Mouse (Mus musculus): Measurements from ENCODE around the gene Dpm2. TPM values are rescaled to one million over a fixed set of nuclear protein-coding genes. Genes with fewer than 3 reads are reported as not detected.

Gene Dpm2
- polyA plus RNA-seq, 1 experiment from 2014 or later = 141 TPM

- 54% methylated on average over 9 of the region's 9 CpGs for WGBS
- H3K9me3 ChIP-seq (ENCODE audit: control insufficient read depth, low read length) = no peaks in the 10 kb centered on the region
- H3K4me2 ChIP-seq (replicated peaks) = peak overlapping the region; percentile 51
- DNase-seq (ENCODE audit: low spot score) (no peak), ATAC-seq (ENCODE audit: low FRiP score) (no peak)
- H3K27me3 ChIP-seq (ENCODE audit: control insufficient read depth, insufficient read depth, low read length) = no peaks in the 10 kb centered on the region
- H3K9ac ChIP-seq = peak overlapping the region; percentile 61
- no peaks in the 10 kb centered on the region for H3K36me3 ChIP-seq (replicated peaks; ENCODE audit: control insufficient read depth, insufficient read depth)
- peaks cover 27% of the 10 kb centered on the region for H3K4me1 ChIP-seq (replicated peaks; ENCODE audit: control insufficient read depth, insufficient read depth, low read length)
- peak overlapping the region; percentile 43 for H3K4me3 ChIP-seq (replicated peaks; ENCODE audit: low read length)
- H3K27ac ChIP-seq = no peak overlapping the region
These were observed 17.2 kb downstream of the Dpm2 start for GRCm38 (mm10) chr2:32587731-32588321.

- no peak overlapping the region for H3K4me3 ChIP-seq (replicated peaks; ENCODE audit: low read length)
- ATAC-seq (ENCODE audit: low FRiP score) (no peak), DNase-seq (ENCODE audit: low spot score) (no peak)
- H3K27me3 ChIP-seq (ENCODE audit: control insufficient read depth, insufficient read depth, low read length) = no peaks in the 10 kb centered on the region
- H3K4me2 ChIP-seq (replicated peaks) = no peak overlapping the region
- H3K27ac ChIP-seq = no peak overlapping the region
- H3K9ac ChIP-seq = no peak overlapping the region
- peaks cover 27% of the 10 kb centered on the region for H3K4me1 ChIP-seq (replicated peaks; ENCODE audit: control insufficient read depth, insufficient read depth, low read length)
- no peaks in the 10 kb centered on the region for H3K9me3 ChIP-seq (ENCODE audit: control insufficient read depth, low read length)
- no peaks in the 10 kb centered on the region for H3K36me3 ChIP-seq (replicated peaks; ENCODE audit: control insufficient read depth, insufficient read depth)
- WGBS = 62% methylated on average over 11 of the region's 11 CpGs
These were observed 18.6 kb downstream of the Dpm2 start for GRCm38 (mm10) chr2:32589213-32589795.

DNA sequence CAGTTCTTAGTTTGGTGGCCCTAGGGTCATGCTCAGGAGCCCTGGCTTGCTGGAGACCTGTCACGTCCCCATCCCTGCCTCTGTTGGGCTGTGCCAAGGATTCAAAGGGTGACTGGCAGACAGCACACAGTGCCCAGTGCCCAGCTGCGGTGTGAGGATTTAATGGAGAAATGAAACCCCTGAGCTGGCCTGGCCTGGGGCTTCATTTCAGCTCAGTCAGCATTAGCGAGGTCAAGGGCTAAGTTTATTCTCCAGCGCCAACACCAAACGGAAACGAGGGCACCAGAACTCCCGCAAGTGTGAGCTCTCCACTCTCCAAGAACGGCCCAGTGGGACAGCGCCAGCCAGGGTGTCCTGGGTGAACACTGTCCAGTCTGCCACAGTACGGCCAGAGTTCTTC, 19.6 kb downstream of the Dpm2 start:
- no peak for ATAC-seq (ENCODE audit: low FRiP score)
- Histone ChIP-seq H3K27me3 (ENCODE audit: control insufficient read depth, insufficient read depth, low read length) (no peaks in the 10 kb centered on the region), H3K9ac (no peak overlapping the region), H3K36me3 (replicated peaks; ENCODE audit: control insufficient read depth, insufficient read depth) (peaks cover 6% of the 10 kb centered on the region), H3K4me2 (replicated peaks) (no peak overlapping the region), H3K9me3 (ENCODE audit: control insufficient read depth, low read length) (no peaks in the 10 kb centered on the region), H3K4me1 (replicated peaks; ENCODE audit: control insufficient read depth, insufficient read depth, low read length) (peaks cover 27% of the 10 kb centered on the region), H3K4me3 (replicated peaks; ENCODE audit: low read length) (no peak overlapping the region), H3K27ac (no peak overlapping the region)
- no peak for DNase-seq (ENCODE audit: low spot score)
- WGBS = 74% methylated on average over 10 of the region's 10 CpGs

DNA sequence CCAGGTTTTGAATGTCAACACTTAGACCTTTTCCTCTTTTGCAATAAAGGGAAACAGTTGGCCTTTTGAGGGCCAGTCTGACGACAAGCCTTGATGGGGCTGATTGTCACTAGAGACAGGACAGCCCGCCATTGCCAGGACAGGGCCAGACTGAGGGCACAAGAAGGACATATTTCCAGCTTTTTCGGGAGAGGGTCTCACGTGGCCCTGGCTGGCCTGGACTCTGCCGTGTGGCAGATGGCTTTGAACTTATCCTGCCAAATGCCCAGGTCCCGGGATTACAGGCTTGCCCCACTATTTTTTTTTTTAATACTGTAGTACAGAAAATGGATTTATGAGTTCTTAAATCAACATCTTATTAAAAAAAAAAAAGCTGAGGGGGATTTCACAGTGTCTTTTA, 20.6 kb downstream of the Dpm2 start:
- H3K27ac ChIP-seq = no peak overlapping the region
- 86% methylated on average over 6 of the region's 6 CpGs for WGBS
- ATAC-seq (ENCODE audit: low FRiP score) (no peak), DNase-seq (ENCODE audit: low spot score) (no peak)
- H3K4me3 ChIP-seq (replicated peaks; ENCODE audit: low read length) = no peak overlapping the region
- peaks cover 13% of the 10 kb centered on the region for H3K36me3 ChIP-seq (replicated peaks; ENCODE audit: control insufficient read depth, insufficient read depth)
- H3K4me2 ChIP-seq (replicated peaks) = no peak overlapping the region
- H3K4me1 ChIP-seq (replicated peaks; ENCODE audit: control insufficient read depth, insufficient read depth, low read length) = peaks cover 27% of the 10 kb centered on the region
- no peaks in the 10 kb centered on the region for H3K27me3 ChIP-seq (ENCODE audit: control insufficient read depth, insufficient read depth, low read length)
- no peaks in the 10 kb centered on the region for H3K9me3 ChIP-seq (ENCODE audit: control insufficient read depth, low read length)
- H3K9ac ChIP-seq = no peak overlapping the region

- Histone ChIP-seq H3K4me2 (replicated peaks) (no peak overlapping the region), H3K4me1 (replicated peaks; ENCODE audit: control insufficient read depth, insufficient read depth, low read length) (no peaks in the 10 kb centered on the region), H3K9ac (no peak overlapping the region), H3K9me3 (ENCODE audit: control insufficient read depth, low read length) (no peaks in the 10 kb centered on the region), H3K27ac (no peak overlapping the region), H3K27me3 (ENCODE audit: control insufficient read depth, insufficient read depth, low read length) (no peaks in the 10 kb centered on the region), H3K36me3 (replicated peaks; ENCODE audit: control insufficient read depth, insufficient read depth) (peaks cover 13% of the 10 kb centered on the region), H3K4me3 (replicated peaks; ENCODE audit: low read length) (no peak overlapping the region)
- DNase-seq (ENCODE audit: low spot score) = no peak
- 79% methylated on average over 13 of the region's 13 CpGs for WGBS
- ATAC-seq (ENCODE audit: low FRiP score) = no peak
These were observed 26.1 kb downstream of the Dpm2 start for GRCm38 (mm10) chr2:32596725-32597124.

DNA sequence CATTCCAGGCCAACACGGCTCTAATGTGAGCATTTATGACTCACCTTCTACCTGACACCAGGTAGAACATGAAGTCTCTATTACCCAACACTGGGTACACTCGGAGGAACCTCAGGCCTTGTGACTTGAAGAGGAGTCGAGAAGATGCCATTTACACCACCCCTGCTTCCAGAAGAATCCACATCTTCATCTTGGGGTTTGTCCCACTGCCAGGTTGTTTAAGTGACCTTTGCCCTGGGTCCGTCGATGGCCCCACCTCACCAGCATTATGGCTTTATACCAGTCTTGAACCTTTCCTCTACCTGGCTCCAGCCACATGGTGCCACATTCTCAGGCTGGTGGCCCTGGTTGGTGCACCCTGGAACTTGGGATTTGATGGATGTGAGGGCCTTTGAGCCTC, 26.6 kb downstream of the Dpm2 start:
- ATAC-seq (ENCODE audit: low FRiP score) (no peak), DNase-seq (ENCODE audit: low spot score) (no peak)
- no peaks in the 10 kb centered on the region for H3K27me3 ChIP-seq (ENCODE audit: control insufficient read depth, insufficient read depth, low read length)
- H3K4me3 ChIP-seq (replicated peaks; ENCODE audit: low read length) = no peak overlapping the region
- no peak overlapping the region for H3K27ac ChIP-seq
- H3K9me3 ChIP-seq (ENCODE audit: control insufficient read depth, low read length) = no peaks in the 10 kb centered on the region
- H3K4me2 ChIP-seq (replicated peaks) = no peak overlapping the region
- H3K36me3 ChIP-seq (replicated peaks; ENCODE audit: control insufficient read depth, insufficient read depth) = peaks cover 13% of the 10 kb centered on the region
- WGBS = 90% methylated on average over 5 of the region's 5 CpGs
- H3K4me1 ChIP-seq (replicated peaks; ENCODE audit: control insufficient read depth, insufficient read depth, low read length) = no peaks in the 10 kb centered on the region
- H3K9ac ChIP-seq = no peak overlapping the region

DNA sequence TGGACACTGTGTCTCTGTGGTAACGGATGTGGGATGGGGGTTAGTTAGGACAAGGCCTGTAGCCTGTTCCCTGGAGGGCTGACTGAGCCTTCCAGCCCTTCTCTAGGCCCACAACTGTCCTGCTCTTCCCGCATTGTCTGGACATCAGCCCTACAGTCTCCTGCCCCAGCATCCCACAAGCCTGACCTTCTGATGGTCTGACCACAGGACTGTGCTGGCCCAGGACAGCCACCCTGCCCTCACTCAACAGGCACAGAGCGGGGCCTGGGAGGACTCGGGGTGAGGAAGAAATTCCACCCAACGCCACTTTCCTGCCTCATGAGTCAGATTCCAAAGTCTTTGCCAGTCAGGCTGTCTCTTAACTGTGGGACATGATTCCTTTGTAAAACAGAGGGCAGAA, 27.0 kb downstream of the Dpm2 start:
- no peaks in the 10 kb centered on the region for H3K9me3 ChIP-seq (ENCODE audit: control insufficient read depth, low read length)
- no peak overlapping the region for H3K27ac ChIP-seq
- no peaks in the 10 kb centered on the region for H3K4me1 ChIP-seq (replicated peaks; ENCODE audit: control insufficient read depth, insufficient read depth, low read length)
- WGBS = 89% methylated on average over 5 of the region's 5 CpGs
- no peak overlapping the region for H3K4me3 ChIP-seq (replicated peaks; ENCODE audit: low read length)
- H3K27me3 ChIP-seq (ENCODE audit: control insufficient read depth, insufficient read depth, low read length) = no peaks in the 10 kb centered on the region
- peaks cover 13% of the 10 kb centered on the region for H3K36me3 ChIP-seq (replicated peaks; ENCODE audit: control insufficient read depth, insufficient read depth)
- ATAC-seq (ENCODE audit: low FRiP score) (no peak), DNase-seq (ENCODE audit: low spot score) (no peak)
- no peak overlapping the region for H3K4me2 ChIP-seq (replicated peaks)
- H3K9ac ChIP-seq = no peak overlapping the region

DNA sequence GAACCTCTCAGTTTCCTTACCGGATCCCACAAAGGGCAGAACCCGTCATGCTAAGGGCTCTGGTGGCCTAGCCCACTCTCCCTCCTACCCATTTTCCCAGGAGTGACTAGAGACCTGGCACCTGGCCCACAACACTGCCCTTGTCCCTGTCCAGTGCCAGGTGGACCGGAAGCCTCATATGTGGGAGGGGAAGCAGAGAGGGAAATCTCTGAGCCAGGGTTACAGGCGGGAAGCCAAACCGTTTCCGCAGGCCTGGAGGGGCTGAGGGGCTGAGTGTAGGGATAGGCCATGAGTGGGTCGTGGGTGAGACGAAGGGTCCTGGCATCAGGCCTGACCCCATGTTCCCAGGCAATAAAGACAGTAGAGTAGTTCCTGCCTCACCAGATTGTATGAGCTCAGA, 27.8 kb downstream of the Dpm2 start:
- DNase-seq (ENCODE audit: low spot score) = no peak
- Histone ChIP-seq H3K4me3 (replicated peaks; ENCODE audit: low read length) (no peak overlapping the region), H3K4me1 (replicated peaks; ENCODE audit: control insufficient read depth, insufficient read depth, low read length) (no peaks in the 10 kb centered on the region), H3K9me3 (ENCODE audit: control insufficient read depth, low read length) (no peaks in the 10 kb centered on the region), H3K36me3 (replicated peaks; ENCODE audit: control insufficient read depth, insufficient read depth) (peaks cover 13% of the 10 kb centered on the region), H3K27ac (no peak overlapping the region), H3K4me2 (replicated peaks) (no peak overlapping the region), H3K9ac (no peak overlapping the region), H3K27me3 (ENCODE audit: control insufficient read depth, insufficient read depth, low read length) (no peaks in the 10 kb centered on the region)
- ATAC-seq (ENCODE audit: low FRiP score) = no peak
- 92% methylated on average over 8 of the region's 8 CpGs for WGBS

DNA sequence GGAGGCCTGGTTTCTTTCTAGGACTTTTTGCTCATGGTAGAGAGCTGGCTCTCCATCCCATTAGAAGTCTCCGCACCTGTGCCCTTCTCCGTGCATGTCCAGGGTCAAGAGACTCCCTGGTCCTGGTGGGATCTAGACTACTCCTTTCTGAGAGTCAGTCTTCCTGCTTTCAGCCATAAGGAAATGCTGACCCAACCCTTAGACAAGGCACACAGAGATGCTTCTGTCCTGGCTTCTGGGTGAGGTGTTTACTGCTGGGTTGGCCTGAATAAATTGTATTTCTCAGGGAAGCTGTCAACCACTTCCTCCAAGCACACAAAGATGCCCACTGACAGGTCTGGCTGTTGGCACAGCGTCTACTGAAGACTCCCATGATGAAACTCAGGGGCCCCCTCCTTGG, 28.8 kb downstream of the Dpm2 start, which contains the start of gene St6galnac6:
Gene St6galnac6 (plus strand): TSS at position 301 of the 400 bp plus-strand sequence.
- 89% methylated on average over 3 of the region's 3 CpGs for WGBS
- DNase-seq (ENCODE audit: low spot score) = no peak
- H3K9me3 ChIP-seq (ENCODE audit: control insufficient read depth, low read length) = no peaks in the 10 kb centered on the region

More for the DNA sequence above, 28.8 kb downstream of the Dpm2 start, which contains the start of gene St6galnac6:
- Histone ChIP-seq H3K36me3 (replicated peaks; ENCODE audit: control insufficient read depth, insufficient read depth) (peaks cover 13% of the 10 kb centered on the region), H3K27me3 (ENCODE audit: control insufficient read depth, insufficient read depth, low read length) (no peaks in the 10 kb centered on the region), H3K4me1 (replicated peaks; ENCODE audit: control insufficient read depth, insufficient read depth, low read length) (no peaks in the 10 kb centered on the region), H3K4me2 (replicated peaks) (no peak within 1 kb of the TSS), H3K9ac (no peak within 1 kb of the TSS), H3K4me3 (replicated peaks; ENCODE audit: low read length) (no peak within 1 kb of the TSS), H3K27ac (no peak within 1 kb of the TSS)
- ATAC-seq (ENCODE audit: low FRiP score) = no peak
